Mouse (Mus musculus): ENCODE data around the gene Mrps2. TPM values are rescaled to one million over a fixed set of nuclear protein-coding genes. Genes with fewer than 3 reads are reported as not detected.
A peak's percentile ranks its signal among the peaks of the same experiment; 100 is the strongest.

The Mrps2 gene
- 62.0 and 64.0 TPM in 2 replicates for polyA plus RNA-seq (2015; fragmentation: Nextera tagmentation; extraction: Ambion mirVana)

DNA sequence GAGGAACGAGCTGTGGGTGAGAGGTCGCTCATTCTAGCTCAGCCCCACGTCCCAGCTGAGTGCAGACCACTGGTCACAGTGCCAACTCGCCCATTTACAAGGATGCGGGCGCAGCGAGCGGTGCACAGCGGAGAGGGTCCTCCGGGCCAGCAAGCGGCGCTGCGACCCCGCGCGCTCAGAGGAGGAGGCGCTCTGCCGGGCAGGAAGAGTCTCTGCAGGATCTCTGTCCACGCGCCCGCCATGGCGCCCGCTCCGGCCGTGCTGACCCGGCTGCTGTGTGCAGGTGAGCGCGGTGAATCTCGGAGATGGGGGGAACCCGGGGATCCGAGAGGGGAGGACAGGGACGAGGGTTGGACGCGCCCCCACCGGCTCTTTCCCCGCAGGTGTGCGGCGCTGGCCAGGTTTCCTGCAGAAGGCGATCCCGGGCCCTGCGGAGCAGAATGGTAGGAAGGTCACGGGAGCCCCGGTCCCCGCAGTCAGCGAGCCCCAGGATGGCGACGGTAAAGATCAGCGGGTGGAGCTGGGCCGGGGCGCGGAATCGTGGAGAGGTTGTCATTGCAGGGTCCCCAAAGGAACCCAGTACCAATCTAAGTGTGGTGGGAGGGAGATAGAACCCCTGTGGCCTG is at the start of gene Mrps2:
TSS of gene Mrps2 (plus strand) at position 207 of the 626 bp plus-strand sequence.
- Histone ChIP-seq H3K36me3 (peaks cover 41% of the 10 kb centered on the region), H3K9ac (peak within 1 kb of the TSS; percentile 79), H3K27me3 (peaks cover 12% of the 10 kb centered on the region), H3K9me3 (replicated peaks) (0 out of 2 replicates have a peak, but pooled peaks cover 8% of the 10 kb centered on the region), H3K4me1 (peaks cover 20% of the 10 kb centered on the region), H3K4me3 (replicated peaks) (peak within 1 kb of the TSS; percentile 70), H3K4me2 (peak within 1 kb of the TSS; percentile 71), H3K27ac (no peak within 1 kb of the TSS)
- peak; percentile 90 for ATAC-seq (replicated peaks; ENCODE audit: low FRiP score)
- WGBS, result under 1% methylated on average over 52 of the region's 52 CpGs

DNA sequence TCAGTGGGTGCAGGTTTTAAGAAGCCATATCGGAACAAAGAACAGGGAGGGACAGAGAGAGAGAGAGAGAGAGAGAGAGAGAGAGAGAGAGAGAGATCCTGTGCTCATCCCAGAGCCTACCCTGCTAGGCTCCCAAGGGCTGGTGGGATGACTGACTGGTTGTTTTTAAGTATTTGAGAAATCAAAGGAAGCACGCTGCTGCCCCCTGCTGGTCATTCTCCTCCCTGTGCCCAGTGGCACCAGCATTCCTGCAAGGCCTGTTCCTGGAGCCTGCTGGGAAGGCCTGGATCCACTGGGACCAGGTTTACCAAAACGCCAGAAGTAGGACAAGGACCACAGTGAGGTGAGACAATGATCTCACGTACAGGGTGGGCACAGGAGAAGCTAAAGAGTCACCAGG is 48.0 kb upstream of the Mrps2 start:
- ATAC-seq (replicated peaks; ENCODE audit: low FRiP score), result no peak

DNA sequence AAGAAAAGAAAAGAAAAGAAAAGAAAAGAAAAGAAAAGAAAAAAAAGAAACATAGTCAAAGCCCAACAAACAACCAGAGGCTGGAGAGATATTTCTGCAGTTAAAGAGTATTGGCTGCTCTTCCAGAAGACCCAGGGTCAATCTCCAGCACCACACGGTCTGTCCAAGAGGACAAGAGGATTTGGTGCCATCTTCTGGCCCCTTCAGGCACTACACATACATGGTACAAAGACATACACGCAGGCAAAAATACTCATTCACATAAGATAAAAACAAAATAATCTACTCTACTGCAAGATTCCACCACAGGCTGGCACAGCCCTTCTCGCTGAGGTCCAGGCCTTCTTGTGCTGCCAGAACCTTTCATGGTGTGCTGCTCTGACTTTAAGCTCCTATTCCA is 44.7 kb upstream of the Mrps2 start:
- H3K4me2 ChIP-seq, result no peak overlapping the region
- peaks cover 3% of the 10 kb centered on the region; the same call in 1 of the 2 replicates for H3K27me3 ChIP-seq
- H3K9me3 ChIP-seq (replicated peaks), result no peaks in the 10 kb centered on the region
- no peaks in the 10 kb centered on the region for H3K36me3 ChIP-seq
- no peaks in the 10 kb centered on the region for H3K4me1 ChIP-seq
- no peak overlapping the region for H3K4me3 ChIP-seq (replicated peaks)
- 34% methylated on average over 3 of the region's 3 CpGs for WGBS
- H3K27ac ChIP-seq, result no peak overlapping the region
- no peak for ATAC-seq (replicated peaks; ENCODE audit: low FRiP score)
- H3K9ac ChIP-seq, result no peak overlapping the region

More for the DNA sequence above, 48.0 kb upstream of the Mrps2 start:
- Histone ChIP-seq H3K4me2 (no peak overlapping the region), H3K4me3 (replicated peaks) (no peak overlapping the region), H3K27me3 (peaks cover 3% of the 10 kb centered on the region; the same call in 1 of the 2 replicates), H3K9ac (no peak overlapping the region), H3K9me3 (replicated peaks) (no peaks in the 10 kb centered on the region), H3K27ac (no peak overlapping the region), H3K36me3 (no peaks in the 10 kb centered on the region), H3K4me1 (0 out of 2 replicates have a peak, but pooled peaks cover 8% of the 10 kb centered on the region)
- 19% methylated on average over 4 of the region's 4 CpGs for WGBS

DNA sequence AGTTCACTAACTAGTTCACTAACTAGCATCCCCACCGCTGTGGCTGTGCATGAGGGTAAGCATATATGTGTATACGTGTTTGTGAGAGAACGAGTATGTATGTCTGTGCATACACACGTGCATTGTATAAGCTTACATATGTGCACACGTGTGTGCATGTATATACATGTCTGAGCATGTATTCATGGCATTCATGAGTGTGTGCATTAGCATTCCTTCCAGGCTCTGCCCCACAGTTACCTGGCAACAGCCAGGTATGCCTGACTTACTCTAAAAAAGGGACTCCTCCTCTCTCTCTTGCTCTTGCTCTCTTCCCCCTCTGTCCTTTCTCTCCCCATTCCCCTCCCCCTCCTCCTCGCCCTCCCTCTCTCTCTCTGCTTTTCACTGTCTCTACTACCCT is 40.6 kb upstream of the Mrps2 start:
- no peak for ATAC-seq (replicated peaks; ENCODE audit: low FRiP score)
- H3K36me3 ChIP-seq, result no peaks in the 10 kb centered on the region
- WGBS, result 89% methylated on average over 6 of the region's 6 CpGs
- H3K4me3 ChIP-seq (replicated peaks), result no peak overlapping the region
- no peaks in the 10 kb centered on the region for H3K27me3 ChIP-seq
- no peak overlapping the region for H3K27ac ChIP-seq
- no peak overlapping the region for H3K9ac ChIP-seq
- H3K4me1 ChIP-seq, result no peaks in the 10 kb centered on the region
- H3K4me2 ChIP-seq, result no peak overlapping the region
- H3K9me3 ChIP-seq (replicated peaks), result no peaks in the 10 kb centered on the region

DNA sequence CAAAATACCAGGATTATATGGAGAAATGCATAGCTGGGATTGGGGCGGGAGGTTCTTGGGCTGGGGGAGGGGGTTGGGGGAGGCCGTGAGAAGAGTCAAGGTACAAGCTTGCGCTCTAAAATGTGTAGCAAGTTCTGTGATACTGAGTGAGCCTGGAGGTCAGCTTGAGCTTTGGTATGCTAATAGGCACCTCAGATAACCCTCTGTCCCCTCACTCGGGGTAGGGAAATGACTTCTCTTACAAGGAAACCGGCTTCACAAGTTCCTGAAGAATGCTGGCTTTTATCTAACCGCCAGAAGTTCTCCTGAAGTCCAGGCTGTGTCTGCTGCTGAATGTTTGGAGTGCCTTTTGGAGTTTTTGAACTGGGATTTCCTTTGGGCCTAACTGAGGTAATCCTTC is 37.0 kb upstream of the Mrps2 start:
- no peak for ATAC-seq (replicated peaks; ENCODE audit: low FRiP score)
- Histone ChIP-seq H3K9me3 (replicated peaks) (no peaks in the 10 kb centered on the region), H3K4me3 (replicated peaks) (no peak overlapping the region), H3K27me3 (no peaks in the 10 kb centered on the region), H3K36me3 (no peaks in the 10 kb centered on the region), H3K4me2 (no peak overlapping the region), H3K27ac (no peak overlapping the region), H3K9ac (no peak overlapping the region), H3K4me1 (0 out of 2 replicates have a peak, but pooled peaks cover 5% of the 10 kb centered on the region)
- WGBS, result 53% methylated on average over 6 of the region's 6 CpGs

DNA sequence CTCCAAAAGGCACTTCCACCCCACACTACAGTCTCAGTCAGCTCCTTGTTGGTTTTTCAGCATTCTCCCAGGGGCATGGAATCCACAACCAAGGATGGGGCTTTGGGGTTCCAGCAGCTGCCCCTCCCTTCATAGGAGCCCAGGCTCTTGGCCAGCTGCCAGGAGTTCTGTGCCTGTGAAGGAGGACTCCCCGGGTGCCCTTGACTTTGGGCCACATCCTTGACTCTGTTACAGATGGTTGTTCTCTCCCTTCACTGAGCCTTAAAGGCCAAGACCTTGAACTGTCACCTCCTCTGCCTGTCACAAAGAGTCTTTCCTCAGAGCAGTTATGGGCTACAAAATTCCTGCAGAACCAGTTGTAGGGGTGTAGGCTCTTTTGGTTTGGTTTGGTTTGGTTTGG is 35.1 kb upstream of the Mrps2 start:
- 7% methylated on average over 1 of the region's 1 CpGs for WGBS
- no peaks in the 10 kb centered on the region for H3K36me3 ChIP-seq
- no peak for ATAC-seq (replicated peaks; ENCODE audit: low FRiP score)
- H3K27ac ChIP-seq, result no peak overlapping the region
- H3K9ac ChIP-seq, result no peak overlapping the region
- no peak overlapping the region for H3K4me3 ChIP-seq (replicated peaks)
- H3K4me1 ChIP-seq, result 0 out of 2 replicates have a peak, but pooled peaks cover 5% of the 10 kb centered on the region
- no peaks in the 10 kb centered on the region for H3K27me3 ChIP-seq
- no peak overlapping the region for H3K4me2 ChIP-seq
- no peaks in the 10 kb centered on the region for H3K9me3 ChIP-seq (replicated peaks)

DNA sequence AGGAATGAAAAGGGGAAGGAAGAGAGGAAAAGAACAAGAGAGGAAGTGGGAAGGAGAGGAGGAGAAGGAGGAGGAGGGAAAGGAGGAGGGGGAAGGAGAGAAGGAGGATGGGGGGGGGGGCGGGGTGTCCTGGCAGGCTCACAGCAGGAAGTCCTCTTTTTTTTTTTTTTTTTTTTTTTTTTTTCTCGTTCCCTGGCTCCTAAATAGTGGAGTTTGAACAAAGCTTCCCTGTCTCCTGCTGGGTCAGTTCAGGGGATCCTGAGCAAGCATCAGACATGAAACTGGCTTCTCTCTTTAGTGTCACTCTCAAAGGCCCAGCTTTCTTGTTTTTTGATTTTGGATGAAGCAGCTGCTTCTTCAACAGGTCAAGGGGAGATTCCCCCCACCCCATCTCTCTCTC is 34.4 kb upstream of the Mrps2 start:
- 0 out of 2 replicates have a peak, but pooled peaks cover 5% of the 10 kb centered on the region for H3K4me1 ChIP-seq
- H3K9me3 ChIP-seq (replicated peaks), result no peaks in the 10 kb centered on the region
- H3K9ac ChIP-seq, result no peak overlapping the region
- H3K4me2 ChIP-seq, result no peak overlapping the region
- no peaks in the 10 kb centered on the region for H3K36me3 ChIP-seq
- H3K27me3 ChIP-seq, result no peaks in the 10 kb centered on the region
- H3K27ac ChIP-seq, result peak overlapping the region; percentile 64
- WGBS, result 50% methylated on average over 1 of the region's 2 CpGs
- no peak overlapping the region for H3K4me3 ChIP-seq (replicated peaks)
- no peak for ATAC-seq (replicated peaks; ENCODE audit: low FRiP score)

DNA sequence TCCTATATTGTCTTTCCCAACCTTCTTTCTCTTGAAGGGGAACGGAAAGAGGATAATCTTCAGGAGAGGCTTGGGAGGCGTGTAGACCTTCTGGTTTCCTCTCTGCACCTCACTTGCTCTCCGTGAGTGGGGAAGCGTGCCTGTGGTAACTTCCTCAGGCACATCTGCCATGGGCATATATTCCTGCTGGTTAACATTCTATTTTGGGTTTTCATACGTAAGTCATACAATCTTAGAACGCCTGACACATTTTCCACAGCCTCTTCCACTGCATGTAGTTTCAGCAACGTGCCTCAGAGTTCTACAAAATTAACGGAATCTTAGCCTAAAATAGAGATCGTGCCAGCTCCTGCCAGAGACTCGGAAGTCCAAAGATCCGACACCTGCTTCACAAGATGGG is 32.5 kb upstream of the Mrps2 start:
- H3K27me3 ChIP-seq, result no peaks in the 10 kb centered on the region
- no peaks in the 10 kb centered on the region for H3K9me3 ChIP-seq (replicated peaks)
- H3K9ac ChIP-seq, result no peak overlapping the region
- 89% methylated on average over 11 of the region's 11 CpGs for WGBS
- ATAC-seq (replicated peaks; ENCODE audit: low FRiP score), result no peak
- H3K4me2 ChIP-seq, result no peak overlapping the region
- H3K36me3 ChIP-seq, result no peaks in the 10 kb centered on the region
- H3K4me3 ChIP-seq (replicated peaks), result no peak overlapping the region
- H3K27ac ChIP-seq, result no peak overlapping the region
- 0 out of 2 replicates have a peak, but pooled peaks cover 5% of the 10 kb centered on the region for H3K4me1 ChIP-seq

DNA sequence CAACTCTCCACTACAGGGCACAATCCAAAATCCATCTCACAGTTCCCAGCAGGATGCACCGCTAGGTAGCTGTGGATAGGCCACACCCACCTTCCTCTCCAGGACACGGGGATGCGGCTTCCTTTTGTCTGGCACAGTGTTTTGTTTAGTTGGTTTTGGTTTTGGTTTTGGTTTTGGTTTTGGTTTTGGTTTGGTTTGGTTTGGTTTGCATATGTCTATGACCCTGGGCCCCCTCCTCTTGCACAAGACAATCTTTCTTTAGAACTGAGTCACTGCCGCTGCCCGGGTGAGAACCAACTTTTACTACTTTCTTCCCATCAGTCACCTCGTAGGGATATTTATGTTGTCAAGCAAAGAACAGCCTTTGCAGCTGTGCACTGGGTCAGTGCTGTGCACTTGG is 27.0 kb upstream of the Mrps2 start:
- 60% methylated on average over 6 of the region's 6 CpGs for WGBS
- H3K36me3 ChIP-seq, result no peaks in the 10 kb centered on the region
- no peaks in the 10 kb centered on the region for H3K9me3 ChIP-seq (replicated peaks)
- H3K4me1 ChIP-seq, result peaks cover 1% of the 10 kb centered on the region
- H3K27me3 ChIP-seq, result no peaks in the 10 kb centered on the region
- H3K4me3 ChIP-seq (replicated peaks), result no peak overlapping the region
- no peak overlapping the region for H3K27ac ChIP-seq
- no peak overlapping the region for H3K4me2 ChIP-seq
- no peak for ATAC-seq (replicated peaks; ENCODE audit: low FRiP score)
- no peak overlapping the region for H3K9ac ChIP-seq

DNA sequence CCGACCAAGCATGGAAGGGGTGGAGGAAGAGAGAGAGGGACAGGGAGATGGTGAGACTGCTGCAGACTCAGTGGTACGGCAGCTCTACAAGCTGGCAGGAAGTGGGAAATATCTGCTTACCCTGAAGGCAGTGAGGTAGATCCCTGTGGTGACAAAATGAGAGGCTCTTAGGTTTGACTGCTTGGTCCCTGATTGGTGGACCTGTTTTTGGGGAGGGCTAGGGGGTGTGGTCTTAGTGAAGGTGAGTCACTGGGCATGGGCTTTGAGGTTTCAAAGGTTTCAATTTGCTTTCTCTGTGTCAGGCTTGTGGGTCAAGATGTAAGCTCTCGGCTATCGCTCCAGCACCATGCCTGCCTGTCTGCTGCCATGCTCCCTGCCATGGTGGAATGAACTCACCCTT is 22.8 kb upstream of the Mrps2 start:
- Histone ChIP-seq H3K4me1 (peaks cover 16% of the 10 kb centered on the region), H3K9ac (no peak overlapping the region), H3K4me2 (no peak overlapping the region), H3K27me3 (no peaks in the 10 kb centered on the region), H3K27ac (no peak overlapping the region), H3K36me3 (peaks cover 7% of the 10 kb centered on the region; the same call in 1 of the 2 replicates), H3K9me3 (replicated peaks) (no peaks in the 10 kb centered on the region), H3K4me3 (replicated peaks) (no peak overlapping the region)
- 79% methylated on average over 4 of the region's 4 CpGs for WGBS
- ATAC-seq (replicated peaks; ENCODE audit: low FRiP score), result no peak

DNA sequence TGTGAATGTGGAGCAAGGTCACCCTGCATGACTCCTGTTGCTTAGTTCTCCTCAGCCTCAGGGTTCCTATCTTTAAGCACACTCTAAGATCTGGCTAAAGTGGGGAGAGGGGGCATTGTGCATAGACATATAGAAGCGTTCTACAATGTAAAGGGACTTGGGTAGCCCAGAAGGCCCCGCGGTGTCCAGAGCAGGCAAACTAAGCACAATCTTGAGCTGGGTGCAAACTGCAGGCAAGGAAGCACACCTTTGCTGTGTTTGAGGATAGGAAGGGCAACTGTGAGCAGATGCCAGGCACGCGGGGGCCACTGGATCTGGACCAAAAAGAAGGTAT is 21.7 kb upstream of the Mrps2 start:
- Histone ChIP-seq H3K9me3 (replicated peaks) (no peaks in the 10 kb centered on the region), H3K36me3 (peaks cover 17% of the 10 kb centered on the region), H3K4me1 (peaks cover 16% of the 10 kb centered on the region), H3K4me2 (peak overlapping the region; percentile 97), H3K9ac (peak overlapping the region; percentile 80), H3K4me3 (replicated peaks) (peak overlapping the region; percentile 79), H3K27me3 (no peaks in the 10 kb centered on the region), H3K27ac (peak overlapping the region; percentile 82)
- ATAC-seq (replicated peaks; ENCODE audit: low FRiP score), result peak; percentile 20; the same call in 1 of the 2 replicates
- WGBS, result 13% methylated on average over 5 of the region's 5 CpGs

DNA sequence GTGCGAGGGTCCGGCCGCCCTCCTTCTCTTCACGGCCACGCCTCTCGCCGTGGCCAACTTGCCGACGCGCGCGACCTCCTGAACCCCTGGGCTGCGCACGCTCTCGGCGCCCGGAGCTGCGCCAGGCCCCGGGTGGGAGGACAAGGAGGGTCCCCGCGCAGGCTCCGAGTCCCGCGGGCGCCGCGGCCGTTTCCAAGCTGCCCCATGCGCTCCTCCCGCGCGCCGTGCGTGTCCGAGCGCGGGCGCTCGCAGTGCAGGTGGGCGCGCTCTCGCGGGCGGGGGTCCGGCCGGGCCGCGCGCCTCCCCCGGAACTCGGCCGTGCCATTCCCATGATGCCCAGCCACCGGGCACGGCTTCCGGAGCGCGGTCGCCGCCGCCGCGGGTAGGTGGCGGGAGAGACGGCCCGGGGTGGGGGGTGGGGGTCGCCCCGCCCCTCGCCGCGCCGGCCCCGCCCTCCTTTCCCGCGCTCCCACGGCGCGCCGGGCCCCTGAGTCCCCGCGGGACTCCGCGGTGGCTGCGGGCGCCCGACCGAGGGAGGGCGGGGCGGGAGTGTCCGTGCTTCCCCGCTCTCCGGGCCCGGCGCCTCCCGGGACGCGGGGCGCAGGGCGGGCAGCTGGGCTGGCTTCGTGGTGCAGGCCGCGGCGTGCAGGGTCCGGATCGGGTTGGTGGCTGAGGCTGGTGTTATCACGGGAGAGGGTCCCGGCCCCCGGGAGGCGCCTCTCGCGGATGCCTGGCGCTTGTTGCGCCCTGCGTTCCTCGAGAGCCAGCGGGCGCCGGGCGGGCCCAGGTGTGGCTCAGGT is 21.2 kb upstream of the Mrps2 start, which contains the start of gene Ppp1r26:
TSS of gene Ppp1r26 (plus strand) at position 286 of the 800 bp plus-strand sequence.
- WGBS, result under 1% methylated on average over 85 of the region's 118 CpGs
- H3K27ac ChIP-seq, result peak within 1 kb of the TSS; percentile 82
- H3K9ac ChIP-seq, result peak within 1 kb of the TSS; percentile 80
- peak within 1 kb of the TSS; percentile 97 for H3K4me2 ChIP-seq
- H3K36me3 ChIP-seq, result peaks cover 23% of the 10 kb centered on the region
- H3K9me3 ChIP-seq (replicated peaks), result no peaks in the 10 kb centered on the region
- H3K27me3 ChIP-seq, result no peaks in the 10 kb centered on the region
- peak within 1 kb of the TSS; percentile 79 for H3K4me3 ChIP-seq (replicated peaks)
- peak; percentile 70 for ATAC-seq (replicated peaks; ENCODE audit: low FRiP score)
- peaks cover 16% of the 10 kb centered on the region for H3K4me1 ChIP-seq
